Mouse (Mus musculus): Measurements from ENCODE around the gene Tlx1. TPM values are rescaled to one million over a fixed set of nuclear protein-coding genes. Genes with fewer than 3 reads are reported as not detected.

The Tlx1 gene
- total RNA-seq, 1 experiment from 2014 or later, result not detected

Other genes with a start within 250 kb of the Tlx1 start
- 48.7 and 56.7 TPM in 2 replicates for gene Slf2, start 219.5 kb upstream of the Tlx1 start, total RNA-seq (2017)
- gene Sema4g, start 161.6 kb upstream of the Tlx1 start, total RNA-seq (2017), result 0.25 TPM in 1 of 2 replicates, not detected in the other
- gene Twnk, start 145.0 kb upstream of the Tlx1 start, total RNA-seq (2017), result 9.4 and 12.3 TPM in 2 replicates
- gene Mrpl43, start 144.2 kb upstream of the Tlx1 start, total RNA-seq (2017), result 31.8 and 32.7 TPM in 2 replicates
- 1.7 and 2.2 TPM in 2 replicates for gene Lzts2, start 136.3 kb upstream of the Tlx1 start, total RNA-seq (2017)
- gene Pdzd7, start 105.0 kb upstream of the Tlx1 start, total RNA-seq (2017), result not detected in 2 replicates
- gene Sfxn3, start 103.2 kb upstream of the Tlx1 start, total RNA-seq (2017), result 19.6 and 22.0 TPM in 2 replicates
- gene Kazald1, start 75.4 kb upstream of the Tlx1 start, total RNA-seq (2017), result 1.4 TPM in 1 of 2 replicates, not detected in the other
- not detected in 2 replicates for gene Lbx1, start 85.1 kb downstream of the Tlx1 start, total RNA-seq (2017)
- 21.4 and 23.8 TPM in 2 replicates for gene Btrc, start 213.1 kb downstream of the Tlx1 start, total RNA-seq (2017)